Mouse (Mus musculus): ENCODE data around the gene Gm19935. TPM values are rescaled to one million over a fixed set of nuclear protein-coding genes. Genes with fewer than 3 reads are reported as not detected.

Gene Gm19935
- total RNA-seq, 2 experiments from 2014 or later = not detected

Small RNA genes within 50 kb of the gene (microRNA-seq; reads per million reads assigned to microRNA genes)
- not detected for gene Gm44382

Other genes with a start within 250 kb of the Gm19935 start
- 10 to 100 TPM; 65.3 to 83.3 TPM for gene Chd9, start 11.0 kb upstream of the Gm19935 start, total RNA-seq (2021)

Measured in adrenal gland, postnatal 4 days (tissue).